Mouse (Mus musculus): ENCODE results near the gene Bnipl.

The Bnipl gene

DNA sequence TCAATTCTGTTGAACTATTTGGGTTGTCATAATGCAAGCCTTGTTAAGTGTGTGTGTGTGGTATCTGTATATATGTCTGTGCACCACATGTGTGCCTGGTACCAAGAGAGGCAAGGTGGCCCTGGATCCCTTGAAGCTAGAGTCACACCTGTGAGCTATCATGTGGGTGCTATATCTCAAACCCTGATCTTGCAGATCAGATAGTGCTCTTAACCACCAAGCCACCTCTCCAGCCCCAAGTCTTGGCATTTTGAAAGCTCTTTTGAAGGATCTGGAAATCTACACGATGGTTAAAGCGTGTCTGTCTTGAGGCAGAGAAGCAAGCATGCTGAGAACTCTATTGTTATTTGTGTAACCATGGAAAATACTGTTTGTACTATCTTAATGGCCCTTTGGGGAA is 40.4 kb downstream of the Bnipl start:
- WGBS = 62% methylated on average over 2 of the region's 2 CpGs

- WGBS = 77% methylated on average over 4 of the region's 4 CpGs
Observed at GRCm38 (mm10) chr3:95208286-95208685, 42.7 kb downstream of the Bnipl start.

GRCm38 (mm10) chr3:95203880-95204279 is 47.1 kb downstream of the Bnipl start:
- 54% methylated on average over 6 of the region's 6 CpGs for WGBS

DNA sequence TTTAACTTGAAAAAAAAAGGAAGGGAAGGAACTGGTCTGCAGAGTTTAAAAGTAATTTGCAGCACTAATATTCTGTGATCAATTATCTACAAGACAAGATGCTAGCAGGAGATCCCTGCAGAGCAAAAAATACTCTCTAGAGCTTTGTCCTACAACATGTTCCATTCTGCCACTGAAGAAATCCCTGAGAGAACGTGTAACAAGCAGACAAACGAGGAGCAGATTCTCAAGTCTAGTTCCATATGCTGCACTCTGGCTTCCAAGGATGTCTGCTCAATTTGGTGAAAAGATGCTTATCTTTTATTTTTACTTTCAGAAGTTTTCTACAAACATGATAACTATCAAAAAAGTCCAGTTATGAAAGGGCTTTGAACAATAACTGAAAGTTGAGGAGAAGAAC is 50.4 kb downstream of the Bnipl start:
- 38% methylated on average over 2 of the region's 2 CpGs for WGBS

DNA sequence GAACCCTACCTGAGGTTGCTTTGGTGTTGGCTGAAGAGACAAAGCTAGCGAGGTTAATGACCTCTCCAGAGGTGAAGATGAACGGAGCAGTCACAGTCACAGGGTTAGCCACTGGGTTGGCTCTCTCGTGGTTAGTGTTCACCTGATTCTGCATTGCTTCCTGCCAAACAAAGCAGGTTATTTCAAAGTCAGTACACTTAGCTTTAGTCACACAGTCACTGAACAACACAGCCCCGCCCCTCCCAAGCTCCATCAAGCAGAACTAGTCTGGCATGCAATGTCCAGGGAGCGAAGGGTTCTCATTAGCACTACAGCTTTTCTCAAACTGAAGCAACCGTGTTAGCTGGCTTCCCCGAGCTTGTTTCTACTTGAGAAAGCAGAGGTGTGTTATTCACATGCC is 50.9 kb downstream of the Bnipl start:
- 58% methylated on average over 7 of the region's 7 CpGs for WGBS

DNA sequence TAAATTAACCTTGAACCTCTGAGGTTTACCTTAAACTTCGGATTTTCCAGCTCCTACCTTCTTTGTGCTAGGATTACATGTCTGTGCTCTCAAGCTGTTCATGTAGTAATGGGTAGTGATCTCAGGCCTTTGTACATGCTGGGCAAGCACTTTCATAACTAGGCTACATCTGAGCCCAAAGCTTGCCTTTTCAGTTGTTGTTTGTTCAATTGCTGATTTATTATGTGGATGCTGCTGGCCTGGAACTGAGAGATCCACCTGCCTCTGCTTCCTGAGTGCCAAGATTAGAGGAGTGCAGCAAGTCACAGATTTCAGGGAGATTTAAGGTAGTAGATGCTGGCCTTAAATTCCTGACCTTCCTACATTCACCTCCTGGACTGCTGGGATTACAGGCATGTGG is 51.9 kb downstream of the Bnipl start:
- WGBS = 85% methylated on average over 1 of the region's 1 CpGs

DNA sequence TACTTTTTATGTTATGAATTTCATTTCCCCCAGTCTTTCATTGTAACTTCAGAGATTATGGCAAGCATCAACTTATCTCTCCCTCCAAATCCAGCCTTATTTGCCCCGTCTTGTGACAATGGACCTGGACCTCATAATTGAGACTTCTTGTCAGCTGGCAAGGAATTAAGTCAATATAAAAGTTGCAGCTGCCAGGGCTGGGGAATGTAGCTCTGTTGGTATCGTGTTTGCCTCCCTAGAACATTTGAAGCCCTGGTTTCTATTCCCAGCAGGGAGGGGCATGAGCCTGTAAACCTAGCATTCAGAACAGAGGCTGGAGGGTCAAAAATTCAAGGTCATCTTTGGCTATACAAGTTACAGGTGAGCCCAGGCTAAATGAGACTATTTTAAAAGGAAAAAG is 55.2 kb downstream of the Bnipl start:
- WGBS = 90% methylated on average over 2 of the region's 2 CpGs

- WGBS = 47% methylated on average over 6 of the region's 6 CpGs
Observed at GRCm38 (mm10) chr3:95194721-95195135, 56.3 kb downstream of the Bnipl start.

All from cerebral cortex, adult 2 months (tissue).